Mouse (Mus musculus) hindbrain, embryonic 12.5 days (tissue): Measurements from ENCODE around the gene Sf3a1. TPM values are rescaled to one million over a fixed set of nuclear protein-coding genes. Genes with fewer than 3 reads are reported as not detected.

Experiments
- ATAC-seq: fragments of 200-750 bp; cut with Nextera tagmentation; 2 replicates; pipeline ENCODE4 v1.8.0; 2017; ENCODE audit warnings: moderate TSS enrichment; ENCODE audit not compliant: low FRiP score
- H3K27ac ChIP-seq: fragments of 300-500 bp; sonication (generic); 2 replicates; pipeline ENCODE4 v1.5.1; 2016; ENCODE audit warnings: mild to moderate bottlenecking
- H3K27me3 ChIP-seq: fragments of 300-500 bp; sonication (generic); 2 replicates; pipeline ENCODE4 v1.6.1; 2016; ENCODE audit warnings: mild to moderate bottlenecking
- H3K36me3 ChIP-seq: fragments of 300-500 bp; sonication (generic); 2 replicates; pipeline ENCODE4 v1.6.1; 2016; ENCODE audit warnings: mild to moderate bottlenecking
- H3K4me1 ChIP-seq: fragments of 300-500 bp; sonication (generic); 2 replicates; pipeline ENCODE4 v1.6.1; 2016
- H3K4me2 ChIP-seq: fragments of 300-500 bp; sonication (generic); replicated peaks from 2 replicates; pipeline ENCODE4 v1.6.1; 2016; ENCODE audit warnings: mild to moderate bottlenecking
- H3K4me3 ChIP-seq: fragments of 300-500 bp; sonication (generic); 2 replicates; pipeline ENCODE4 v1.5.1; 2016; ENCODE audit warnings: mild to moderate bottlenecking
- H3K9ac ChIP-seq: fragments of 300-500 bp; sonication (generic); 2 replicates; pipeline ENCODE4 v1.6.1; 2016; ENCODE audit warnings: mild to moderate bottlenecking, moderate library complexity
- H3K9me3 ChIP-seq: fragments of 300-500 bp; sonication (generic); replicated peaks from 2 replicates; pipeline ENCODE4 v1.6.1; 2016; ENCODE audit warnings: mild to moderate bottlenecking
- WGBS: fragments of 180-500 bp; shearing (Covaris S2); methylation state at CpG from one replicate; pipeline ENCODE4 v1.1.7; 2016; 5-methylcytosine and 5-hydroxymethylcytosine counted together
- polyA plus RNA-seq: library from polyadenylated mRNA; unstranded; fragments of >200 nt; fragmentation: Nextera tagmentation; extraction: Ambion mirVana; gene quantifications from 2 replicates; pipeline ENCODE4 v1.2.1, GENCODE M21; 2016

Sf3a1 gene
- polyA plus RNA-seq, 1 experiment from 2014 or later: 72.0 TPM

- H3K36me3 ChIP-seq: peaks cover 59% of the 10 kb centered on the region
- H3K9me3 ChIP-seq: no peaks in the 10 kb centered on the region
- no peak overlapping the region for H3K4me3 ChIP-seq
- H3K4me2 ChIP-seq: no peak overlapping the region
- WGBS: 93% methylated on average over 21 of the region's 21 CpGs
- no peak overlapping the region for H3K9ac ChIP-seq
- H3K27ac ChIP-seq: no peak overlapping the region
- peaks cover 4% of the 10 kb centered on the region; the same call in 1 of the 2 replicates for H3K4me1 ChIP-seq
- H3K27me3 ChIP-seq: no peaks in the 10 kb centered on the region
- ATAC-seq: no peak
Observed at GRCm38 (mm10) chr11:4143281-4144062, 16.7 kb upstream of the Sf3a1 start.

- ATAC-seq: no peak
- Histone ChIP-seq H3K27ac (no peak overlapping the region), H3K4me2 (no peak overlapping the region), H3K27me3 (no peaks in the 10 kb centered on the region), H3K4me3 (no peak overlapping the region), H3K36me3 (peaks cover 36% of the 10 kb centered on the region), H3K4me1 (no peaks in the 10 kb centered on the region; the same call in 1 of the 2 replicates), H3K9me3 (no peaks in the 10 kb centered on the region), H3K9ac (no peak overlapping the region)
- 85% methylated on average over 6 of the region's 6 CpGs for WGBS
Observed at GRCm38 (mm10) chr11:4146381-4146780, 13.8 kb upstream of the Sf3a1 start.

- no peak overlapping the region for H3K4me3 ChIP-seq
- H3K27ac ChIP-seq: no peak overlapping the region
- H3K27me3 ChIP-seq: no peaks in the 10 kb centered on the region
- H3K36me3 ChIP-seq: peaks cover 29% of the 10 kb centered on the region
- no peak for ATAC-seq
- WGBS: 81% methylated on average over 10 of the region's 10 CpGs
- no peaks in the 10 kb centered on the region for H3K9me3 ChIP-seq
- H3K4me1 ChIP-seq: no peaks in the 10 kb centered on the region; the same call in 1 of the 2 replicates
- H3K4me2 ChIP-seq: no peak overlapping the region
- H3K9ac ChIP-seq: no peak overlapping the region
Observed at GRCm38 (mm10) chr11:4147098-4147497, 13.1 kb upstream of the Sf3a1 start.

- Histone ChIP-seq H3K9me3 (no peaks in the 10 kb centered on the region), H3K27ac (no peak overlapping the region), H3K27me3 (no peaks in the 10 kb centered on the region), H3K4me3 (no peak overlapping the region), H3K4me1 (no peaks in the 10 kb centered on the region; the same call in 1 of the 2 replicates), H3K36me3 (peaks cover 19% of the 10 kb centered on the region), H3K4me2 (no peak overlapping the region), H3K9ac (no peak overlapping the region)
- no peak for ATAC-seq
- WGBS: 92% methylated on average over 5 of the region's 5 CpGs
Observed at GRCm38 (mm10) chr11:4148120-4148519, 12.0 kb upstream of the Sf3a1 start.

- Histone ChIP-seq H3K9ac (no peak overlapping the region), H3K9me3 (no peaks in the 10 kb centered on the region), H3K27ac (no peak overlapping the region), H3K36me3 (peaks cover 13% of the 10 kb centered on the region), H3K27me3 (no peaks in the 10 kb centered on the region), H3K4me3 (no peak overlapping the region), H3K4me2 (no peak overlapping the region), H3K4me1 (no peaks in the 10 kb centered on the region; the same call in 1 of the 2 replicates)
- ATAC-seq: no peak
- WGBS: 90% methylated on average over 9 of the region's 9 CpGs
Observed at GRCm38 (mm10) chr11:4148536-4149156, 11.5 kb upstream of the Sf3a1 start.

- Histone ChIP-seq H3K4me1 (no peaks in the 10 kb centered on the region; the same call in 1 of the 2 replicates), H3K27me3 (no peaks in the 10 kb centered on the region), H3K27ac (no peak overlapping the region), H3K36me3 (peaks cover 4% of the 10 kb centered on the region; the same call in 1 of the 2 replicates), H3K4me3 (no peak overlapping the region), H3K4me2 (no peak overlapping the region), H3K9me3 (no peaks in the 10 kb centered on the region), H3K9ac (no peak overlapping the region)
- no peak for ATAC-seq
- WGBS: 90% methylated on average over 6 of the region's 6 CpGs
Observed at GRCm38 (mm10) chr11:4149886-4150285, 10.3 kb upstream of the Sf3a1 start.

- Histone ChIP-seq H3K27me3 (no peaks in the 10 kb centered on the region), H3K4me2 (no peak overlapping the region), H3K27ac (no peak overlapping the region), H3K4me1 (no peaks in the 10 kb centered on the region), H3K9me3 (no peaks in the 10 kb centered on the region), H3K4me3 (no peak overlapping the region), H3K36me3 (peaks cover 4% of the 10 kb centered on the region; the same call in 1 of the 2 replicates), H3K9ac (no peak overlapping the region)
- no peak for ATAC-seq
- 96% methylated on average over 7 of the region's 7 CpGs for WGBS
Observed at GRCm38 (mm10) chr11:4153694-4154093, 6.5 kb upstream of the Sf3a1 start.

- Histone ChIP-seq H3K4me1 (peaks cover 10% of the 10 kb centered on the region), H3K27ac (no peak overlapping the region), H3K9ac (no peak overlapping the region), H3K27me3 (no peaks in the 10 kb centered on the region), H3K36me3 (no peaks in the 10 kb centered on the region), H3K4me2 (no peak overlapping the region), H3K9me3 (no peaks in the 10 kb centered on the region), H3K4me3 (no peak overlapping the region)
- 75% methylated on average over 5 of the region's 5 CpGs for WGBS
- no peak for ATAC-seq
Observed at GRCm38 (mm10) chr11:4155641-4156040, 4.5 kb upstream of the Sf3a1 start.

GRCm38 (mm10) chr11:4158676-4159075, 1.5 kb upstream of the Sf3a1 start:
- peaks cover 24% of the 10 kb centered on the region for H3K36me3 ChIP-seq
- no peak overlapping the region for H3K4me2 ChIP-seq
- no peaks in the 10 kb centered on the region for H3K9me3 ChIP-seq
- H3K27ac ChIP-seq: no peak overlapping the region
- no peak for ATAC-seq
- H3K27me3 ChIP-seq: no peaks in the 10 kb centered on the region
- H3K9ac ChIP-seq: no peak overlapping the region
- 96% methylated on average over 3 of the region's 3 CpGs for WGBS
- H3K4me3 ChIP-seq: no peak overlapping the region
- H3K4me1 ChIP-seq: peaks cover 31% of the 10 kb centered on the region

GRCm38 (mm10) chr11:4160758-4161480, 769 bp downstream of the Sf3a1 start:
- peak overlapping the region; percentile 86 for H3K9ac ChIP-seq
- H3K27ac ChIP-seq: peak overlapping the region; percentile 95
- no peak for ATAC-seq

GRCm38 (mm10) chr11:4164701-4165100, 4.6 kb downstream of the Sf3a1 start:
- H3K4me1 ChIP-seq: peaks cover 26% of the 10 kb centered on the region
- H3K9me3 ChIP-seq: no peaks in the 10 kb centered on the region
- no peak overlapping the region for H3K27ac ChIP-seq
- H3K9ac ChIP-seq: no peak overlapping the region
- 79% methylated on average over 2 of the region's 2 CpGs for WGBS
- no peaks in the 10 kb centered on the region for H3K27me3 ChIP-seq
- H3K4me2 ChIP-seq: no peak overlapping the region
- H3K36me3 ChIP-seq: peaks cover 84% of the 10 kb centered on the region
- H3K4me3 ChIP-seq: no peak overlapping the region
- ATAC-seq: no peak

More at GRCm38 (mm10) chr11:4160758-4161480, 769 bp downstream of the Sf3a1 start:
- WGBS: 8% methylated on average over 15 of the region's 15 CpGs
- Histone ChIP-seq H3K4me3 (peak overlapping the region; percentile 91), H3K4me2 (peak overlapping the region; percentile 96), H3K4me1 (peaks cover 35% of the 10 kb centered on the region), H3K36me3 (peaks cover 47% of the 10 kb centered on the region), H3K27me3 (no peaks in the 10 kb centered on the region), H3K9me3 (no peaks in the 10 kb centered on the region)

- Histone ChIP-seq H3K9ac (no peak overlapping the region), H3K36me3 (peaks cover 99% of the 10 kb centered on the region), H3K4me3 (no peak overlapping the region), H3K27ac (no peak overlapping the region), H3K9me3 (no peaks in the 10 kb centered on the region), H3K27me3 (no peaks in the 10 kb centered on the region), H3K4me2 (no peak overlapping the region), H3K4me1 (peaks cover 17% of the 10 kb centered on the region)
- 96% methylated on average over 7 of the region's 7 CpGs for WGBS
- no peak for ATAC-seq
Observed at GRCm38 (mm10) chr11:4166467-4167090, 6.4 kb downstream of the Sf3a1 start.
